Mouse (Mus musculus) heart, adult 2 months (tissue): Measurements from ENCODE around the gene Fam83b.

Experiments used
- CTCF ChIP-seq: fragments of 200-600 bp; IDR thresholded peaks from 2 replicates; pipeline ENCODE4 v1.8.1; 2022; ENCODE audit warnings: antibody characterized with exemption, mild to moderate bottlenecking, moderate library complexity
- POLR2A ChIP-seq: fragments of 200-500 bp; IDR thresholded peaks from 2 replicates; pipeline ENCODE4 v1.6.1; 2011; ENCODE audit warnings: mild to moderate bottlenecking, low read depth, low read length, control low read depth; ENCODE audit not compliant: insufficient read depth

GRCm38 (mm10) chr9:76539953-76540621, 26.8 kb downstream of the Fam83b start:
- TF ChIP-seq CTCF (no peak), POLR2A (no peak)
